Mouse (Mus musculus): ENCODE measurements around the gene Hoxa1.

DNA sequence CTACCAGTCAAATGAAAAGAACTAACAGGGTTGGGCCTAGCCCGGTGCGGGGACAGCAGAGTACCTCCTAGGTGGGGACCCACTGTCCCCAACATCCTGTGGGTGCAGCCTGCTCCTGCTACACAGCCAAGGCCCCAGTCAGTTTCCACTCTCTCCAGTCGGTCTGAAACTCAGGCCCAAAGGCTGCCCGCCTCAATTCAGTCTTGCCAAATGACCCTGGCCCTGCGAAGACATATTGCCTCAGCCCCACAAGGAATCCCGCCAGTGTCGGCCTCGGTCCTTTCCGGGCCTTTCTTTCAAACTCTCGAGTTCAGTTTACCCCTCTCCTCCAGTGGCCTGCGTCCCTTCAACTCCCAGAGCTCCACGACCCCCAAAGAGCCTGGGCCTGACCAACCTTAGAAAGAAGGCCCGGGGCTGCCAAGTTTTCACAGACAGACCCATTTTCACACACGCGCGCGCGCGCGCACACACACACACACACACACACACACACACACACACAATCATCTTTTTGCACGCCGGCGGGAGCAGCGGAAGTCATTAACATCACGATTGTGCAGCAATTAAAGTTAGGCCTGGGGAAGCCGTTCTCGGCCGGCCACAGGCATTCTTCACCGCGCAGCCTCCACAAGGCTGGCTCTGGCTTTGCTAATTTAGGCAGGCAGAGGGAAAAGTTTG is 42.1 kb upstream of the Hoxa1 start:
- TF ChIP-seq POLR2A (IDR thresholded peaks at IDR 0.05; ENCODE audit: borderline replicate concordance, extremely low read depth, insufficient read depth, insufficient read length, poor library complexity, severe bottlenecking) (no peak), CTCF (IDR thresholded peaks at IDR 0.05; ENCODE audit: borderline replicate concordance, extremely low read depth, insufficient read depth, insufficient read length) (no peak)

All from brain, embryonic 14.5 days (tissue).